Mouse (Mus musculus) neutrophil, adult 83 days (primary cell): ENCODE results near the gene Ddr1. TPM values are rescaled to one million over a fixed set of nuclear protein-coding genes. Genes with fewer than 3 reads are reported as not detected.

Source experiments
- total RNA-seq, 2 experiments: library from RNA; stranded (reverse); gene quantifications; one replicate each; pipeline ENCODE4 v1.2.4; 2023

Ddr1 gene
- under 1 TPM; 0.18 to 0.51 TPM for total RNA-seq

GRCm38 (mm10) chr17:35704621-35705464 lies at the start of gene Ddr1:
Gene Ddr1 (minus strand): TSS chr17:35704621.

GRCm38 (mm10) chr17:35673416-35674035 lies 30.9 kb downstream of the Ddr1 start, which contains the start of gene Gtf2h4:
Gene Gtf2h4 (minus strand): TSS chr17:35673739.

GRCm38 (mm10) chr17:35667334-35668065 lies 36.9 kb downstream of the Ddr1 start, which contains the start of gene Vars2:
Gene Vars2 (minus strand): TSS chr17:35667592.

GRCm38 (mm10) chr17:35643609-35644236 lies 60.7 kb downstream of the Ddr1 start, which contains the start of gene Mucl3:
Gene Mucl3 (minus strand): TSS chr17:35643695.

Other genes starting within 250 kb of the Ddr1 start
- 10 to 100 TPM; 52.2 to 52.4 TPM for gene H2-Q10, start 234.5 kb downstream of the Ddr1 start, total RNA-seq
- gene Pou5f1, start 198.6 kb downstream of the Ddr1 start, total RNA-seq = 1 to 10 TPM; 1.2 to 2.6 TPM
- 10 to 100 TPM; 35.4 to 36.0 TPM for gene Tcf19, start 187.8 kb downstream of the Ddr1 start, total RNA-seq
- gene Cchcr1, start 187.5 kb downstream of the Ddr1 start, total RNA-seq = 10 to 100 TPM; 14.5 to 17.8 TPM
- gene Psors1c2, start 171.4 kb downstream of the Ddr1 start, total RNA-seq = not detected
- gene Cdsn, start 152.5 kb downstream of the Ddr1 start, total RNA-seq = not detected
- not detected for gene 2300002M23Rik, start 137.2 kb downstream of the Ddr1 start, total RNA-seq
- gene Sfta2, start 103.1 kb downstream of the Ddr1 start, total RNA-seq = not detected
- gene Gm9573, start 78.0 kb downstream of the Ddr1 start, total RNA-seq = not detected
- not detected for gene Mucl3, start 60.9 kb downstream of the Ddr1 start, total RNA-seq
- gene Vars2, start 37.0 kb downstream of the Ddr1 start, total RNA-seq = 10 to 100 TPM; 11.3 to 12.6 TPM
- gene Gtf2h4, start 30.9 kb downstream of the Ddr1 start, total RNA-seq = 10 to 100 TPM; 13.9 to 14.0 TPM
- 100 to 1,000 TPM; 101 to 116 TPM for gene Ier3, start 117.1 kb upstream of the Ddr1 start, total RNA-seq
- gene Flot1, start 118.6 kb upstream of the Ddr1 start, total RNA-seq = 100 to 1,000 TPM; 163 to 179 TPM
- 100 to 1,000 TPM; 489 to 531 TPM for gene Tubb5, start 133.7 kb upstream of the Ddr1 start, total RNA-seq
- gene Mdc1, start 136.9 kb upstream of the Ddr1 start, total RNA-seq = 10 to 100 TPM; 37.2 to 40.1 TPM
- 10 to 100 TPM; 41.2 to 45.3 TPM for gene Nrm, start 156.7 kb upstream of the Ddr1 start, total RNA-seq
- gene Ppp1r18, start 161.0 kb upstream of the Ddr1 start, total RNA-seq = 100 to 1,000 TPM; 261 to 289 TPM
- 10 to 100 TPM; 66.1 to 74.8 TPM for gene Dhx16, start 175.2 kb upstream of the Ddr1 start, total RNA-seq
- gene 2310061I04Rik, start 192.8 kb upstream of the Ddr1 start, total RNA-seq = 10 to 100 TPM; 12.3 to 12.7 TPM
- gene Atat1, start 205.5 kb upstream of the Ddr1 start, total RNA-seq = 10 to 100 TPM; 13.7 to 14.9 TPM
- 10 to 100 TPM; 16.8 to 20.6 TPM for gene Mrps18b, start 211.8 kb upstream of the Ddr1 start, total RNA-seq
- 100 to 1,000 TPM; 215 to 217 TPM for gene Ppp1r10, start 211.8 kb upstream of the Ddr1 start, total RNA-seq